Mouse (Mus musculus) hematopoietic stem cell, adult 5-6 weeks (primary cell): ENCODE measurements around the gene Snd1. TPM values are rescaled to one million over a fixed set of nuclear protein-coding genes. Genes with fewer than 3 reads are reported as not detected.

ENCODE experiments used
- ATAC-seq, 2 experiments: fragments of 125-278 bp in 1 of 2; replicated peaks in 1 of 2; 2 replicates each; pipeline ENCODE4 v1.8.0; 2016 to 2017; ENCODE audit warnings: inconsistent platforms in 2 of 2, mild to moderate bottlenecking in 2 of 2, moderate number of reproducible peaks in 2 of 2, low read depth in 1 of 2, moderate TSS enrichment in 1 of 2; ENCODE audit not compliant: low FRiP score in 2 of 2, poor library complexity in 2 of 2, severe bottlenecking in 2 of 2, insufficient read depth in 1 of 2, low TSS enrichment in 1 of 2
- total RNA-seq: library from RNA; stranded (forward); fragments of 172-1452, 232-1000 nt; gene quantifications from 2 replicates; pipeline ENCODE4 v1.2.3, GENCODE M21; 2017

Snd1 gene
- total RNA-seq, 1 experiment from 2014 or later: 229 TPM

DNA sequence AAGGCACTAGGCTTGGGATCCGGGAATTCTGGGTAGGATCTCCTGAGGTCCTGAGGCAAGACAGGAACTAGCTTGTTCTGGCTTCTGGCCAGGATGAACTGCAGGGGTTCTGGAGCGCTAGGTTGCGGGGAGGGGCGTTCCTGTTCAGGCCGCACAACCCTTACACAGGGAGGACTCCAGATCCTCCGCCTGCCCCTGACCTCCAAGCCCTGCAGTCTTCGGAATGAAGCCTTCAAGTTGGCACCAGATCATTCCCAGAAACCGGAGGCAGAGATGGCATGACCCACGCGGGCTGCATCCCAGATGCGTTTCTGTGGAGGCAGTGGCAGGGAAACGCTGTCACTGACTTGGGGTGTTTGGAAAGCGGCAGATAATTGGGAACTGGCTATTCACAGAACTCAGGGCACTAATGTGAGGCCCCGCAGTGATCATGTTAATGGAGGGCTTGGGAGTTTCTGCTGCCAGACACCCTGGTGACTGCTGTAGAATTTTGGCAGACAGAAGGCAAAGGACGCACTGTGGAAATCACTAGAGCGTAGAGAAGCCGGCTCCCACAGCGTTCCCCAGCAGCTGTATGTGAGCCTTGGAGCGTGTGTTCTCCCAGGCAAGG lies 457.5 kb downstream of the Snd1 start:
- ATAC-seq: 0 out of 4 replicates have a peak, but pooled peaks of 1 of the 2 experiments have one; percentile 14

DNA sequence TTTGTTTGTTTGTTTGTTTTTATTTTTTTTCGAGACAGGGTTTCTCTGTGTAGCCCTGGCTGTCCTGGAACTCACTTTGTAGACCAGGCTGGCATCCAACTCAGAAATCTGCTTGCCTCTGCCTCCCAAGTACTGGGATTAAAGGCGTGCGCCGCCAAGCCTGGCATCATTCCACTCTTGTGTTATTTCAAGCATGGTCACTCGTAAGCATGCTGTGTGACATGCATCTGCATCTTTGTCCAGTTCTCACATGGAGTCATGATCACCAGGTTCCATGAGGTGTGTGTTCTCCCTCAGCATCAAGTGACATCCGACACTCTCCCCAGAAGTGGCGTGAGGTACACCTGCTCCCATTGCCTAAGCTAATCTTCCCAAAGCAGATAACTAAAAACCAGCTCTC lies 460.8 kb downstream of the Snd1 start:
- no peak for ATAC-seq

DNA sequence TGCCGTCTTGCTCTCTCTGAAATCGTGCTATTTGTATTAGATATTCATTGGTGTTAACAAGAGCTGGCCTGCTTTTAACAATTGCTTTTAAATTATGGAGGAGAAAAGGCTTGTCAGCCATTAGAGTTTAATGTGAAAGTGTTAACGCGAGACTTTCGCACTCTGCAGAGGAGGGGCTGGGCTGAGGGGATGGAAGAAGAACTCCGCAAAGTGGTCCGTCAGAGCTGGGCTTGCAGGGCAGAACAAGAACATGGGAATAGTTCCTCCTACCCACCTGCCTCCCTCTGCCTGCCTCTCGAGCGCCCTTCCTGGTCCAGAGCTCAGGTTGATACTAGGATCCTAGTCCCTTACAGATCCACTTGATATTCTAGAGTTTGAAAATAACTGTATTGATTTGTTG lies 472.3 kb downstream of the Snd1 start:
- ATAC-seq: no peak

DNA sequence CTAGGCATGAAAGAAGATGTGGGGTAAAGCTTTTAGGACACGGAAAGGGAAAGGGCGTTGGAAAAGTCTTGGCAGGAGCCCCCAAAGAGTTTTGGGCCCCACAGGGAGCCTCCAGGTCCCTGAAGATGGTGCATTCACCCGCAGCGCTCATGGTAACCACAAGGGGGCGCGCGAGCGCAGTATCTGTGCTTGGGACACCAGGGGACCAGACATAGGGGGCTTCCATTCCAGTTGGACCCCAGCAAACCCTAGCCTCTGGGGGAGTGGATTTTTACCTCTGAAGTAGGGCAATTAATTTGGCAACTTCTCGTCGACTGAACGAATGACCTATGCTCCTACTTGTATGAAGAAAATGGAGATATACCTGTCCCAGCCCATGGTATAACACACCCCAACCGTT lies 474.3 kb downstream of the Snd1 start:
- ATAC-seq: peak; percentile 37 to 74; a peak in 2 of 4 replicates

DNA sequence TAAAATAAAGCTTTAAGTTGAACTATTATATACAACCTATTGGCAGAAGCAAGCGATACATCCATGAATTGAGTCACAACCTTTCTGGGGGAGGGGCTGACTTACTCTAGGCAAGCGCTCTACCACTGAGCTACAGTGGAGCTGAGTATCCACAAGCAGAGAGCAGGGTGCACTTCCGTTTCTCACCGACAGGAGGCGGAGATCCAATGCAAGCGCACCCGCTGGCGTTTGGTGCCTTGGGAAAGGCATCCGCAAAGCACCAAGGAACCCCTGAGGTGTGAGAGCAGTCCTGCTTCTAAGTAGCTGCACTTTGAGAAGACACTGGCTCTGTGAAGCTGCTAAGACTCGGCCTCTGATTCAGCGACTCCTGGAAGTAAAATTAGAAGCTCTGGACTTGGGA lies 480.6 kb downstream of the Snd1 start:
- 0 out of 4 replicates have a peak, but pooled peaks have one; percentile 27 to 48 for ATAC-seq

DNA sequence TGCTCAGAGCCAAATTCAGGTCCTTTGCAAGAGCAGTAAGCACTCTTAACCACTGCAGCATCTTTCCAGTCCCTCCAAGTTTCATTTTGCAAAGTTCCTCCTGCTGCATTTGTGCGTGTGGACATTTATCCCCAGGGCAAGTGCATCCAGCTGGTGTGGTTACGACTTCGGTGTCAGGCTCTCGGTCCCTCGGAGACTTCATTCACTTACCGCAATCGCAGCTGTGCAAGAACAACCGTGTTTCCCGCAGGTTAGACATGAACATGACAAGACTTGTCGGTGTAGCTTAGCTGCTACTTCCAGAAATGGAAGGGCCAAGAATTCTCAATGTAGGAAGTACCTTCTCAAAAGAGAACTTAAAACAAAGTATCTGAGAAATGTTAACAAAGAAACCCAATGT lies 482.5 kb downstream of the Snd1 start:
- ATAC-seq: no peak

DNA sequence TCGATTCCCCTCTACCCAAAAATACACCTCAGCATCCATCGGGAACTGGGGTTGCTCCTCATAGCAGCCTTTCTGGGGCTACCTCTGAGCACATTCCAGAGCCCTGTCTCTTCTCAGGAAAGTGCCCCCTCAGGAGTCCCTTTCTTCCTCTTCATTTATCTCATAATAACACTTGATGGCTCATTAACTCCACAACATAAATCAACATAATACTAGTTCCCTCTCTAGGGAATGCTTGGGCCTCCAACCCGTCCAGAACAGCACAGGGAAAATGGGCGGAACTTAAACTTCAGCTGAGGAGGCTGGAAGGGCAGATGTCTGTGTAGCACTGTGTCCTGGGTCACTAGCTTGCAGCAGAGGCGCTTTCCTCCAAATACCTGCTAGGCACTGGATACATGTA lies 488.2 kb downstream of the Snd1 start:
- no peak for ATAC-seq

DNA sequence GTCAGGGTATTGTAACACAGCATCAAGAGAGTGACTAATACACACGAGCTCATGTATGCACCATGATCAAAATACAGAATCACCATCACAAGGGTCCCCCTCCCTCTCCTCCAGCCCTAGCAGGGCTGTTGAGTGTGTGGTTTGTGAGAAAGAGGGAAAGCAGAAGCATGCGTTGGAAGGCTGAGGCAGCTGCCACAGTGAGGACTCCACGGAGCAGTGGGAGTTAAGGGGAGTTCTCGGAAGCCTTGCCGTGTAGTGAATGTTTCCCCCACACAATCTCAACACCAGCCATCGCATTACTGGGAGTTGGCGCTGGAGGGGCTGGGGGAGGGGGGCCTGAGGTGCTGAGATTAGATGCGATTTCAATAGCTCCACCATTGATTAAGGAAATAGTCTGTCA lies 490.3 kb downstream of the Snd1 start:
- no peak for ATAC-seq

DNA sequence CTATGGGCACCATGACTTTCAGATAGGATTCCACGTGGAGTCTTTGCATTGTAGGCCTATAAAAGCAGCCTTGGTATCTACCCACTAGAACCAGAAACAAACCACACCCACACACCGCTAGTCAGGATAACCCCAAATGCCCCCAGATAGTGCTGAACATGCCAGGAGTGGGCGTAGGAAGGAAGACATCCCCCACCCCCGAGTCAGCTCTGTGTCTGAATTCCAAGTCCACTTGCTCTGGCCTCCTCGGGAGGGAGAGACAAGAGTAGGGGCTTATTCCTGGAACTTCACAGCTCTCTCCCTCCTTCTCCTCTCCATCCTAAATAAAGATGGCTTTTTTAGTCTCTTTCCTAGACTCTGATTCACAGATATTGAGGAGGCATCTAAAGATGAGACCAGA lies 494.7 kb downstream of the Snd1 start:
- ATAC-seq: no peak

DNA sequence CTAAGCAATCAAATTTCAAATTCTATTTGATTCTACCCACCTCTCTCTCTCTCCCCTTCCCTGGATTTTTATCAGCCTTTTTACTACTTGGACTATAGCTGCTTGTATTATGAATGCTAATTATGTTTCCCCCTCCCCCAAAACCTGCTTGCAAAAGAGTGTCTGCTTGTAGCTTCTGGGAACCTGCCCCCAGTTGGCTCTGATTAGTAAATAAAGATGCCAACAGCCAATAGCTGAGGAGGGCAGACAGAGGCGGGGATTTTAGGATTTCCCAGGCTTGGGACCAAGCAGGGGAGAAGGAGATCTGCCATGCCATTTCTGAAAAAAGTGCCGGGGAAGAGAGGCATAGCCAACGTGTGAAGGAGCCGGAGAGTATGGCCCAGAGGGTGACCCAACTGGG lies 495.8 kb downstream of the Snd1 start:
- no peak for ATAC-seq

DNA sequence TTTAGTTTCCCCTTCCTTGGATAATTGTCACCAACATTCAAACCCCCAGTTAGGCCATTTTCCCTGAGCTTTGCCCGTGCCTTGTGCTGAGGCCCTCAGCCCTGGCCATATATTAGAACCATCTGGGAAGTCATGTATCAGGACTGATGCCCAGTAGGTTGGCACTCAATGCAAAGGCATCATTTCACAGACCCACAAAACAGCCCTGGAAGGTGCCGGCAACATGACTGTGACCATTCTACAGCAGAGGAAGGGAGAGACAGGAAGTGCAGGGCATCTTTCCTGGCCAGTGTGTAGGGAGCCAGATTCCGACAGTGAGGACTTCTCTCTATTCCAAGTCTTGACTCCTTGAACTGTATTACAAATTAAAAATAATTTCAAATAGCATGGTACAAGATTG lies 499.6 kb downstream of the Snd1 start:
- no peak for ATAC-seq

DNA sequence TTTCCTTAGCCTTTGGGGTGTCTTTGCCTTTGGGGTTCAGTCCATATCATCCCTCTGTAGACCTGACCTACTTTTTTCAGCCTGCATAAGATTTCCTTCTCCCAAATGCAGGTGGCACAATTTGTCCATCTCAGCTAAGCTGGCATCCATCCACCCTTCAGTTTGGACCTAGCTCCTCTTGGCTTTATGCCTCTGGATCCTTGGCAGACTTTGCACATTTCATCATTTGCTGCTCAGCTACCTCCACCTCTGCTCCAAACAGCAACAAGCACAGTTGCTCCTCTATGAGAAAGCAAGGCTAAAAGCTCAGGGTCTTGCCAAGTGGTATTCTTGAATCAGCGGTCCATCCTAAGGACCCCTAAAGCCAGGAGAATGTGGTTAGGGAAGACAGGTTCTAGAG lies 500.2 kb downstream of the Snd1 start:
- ATAC-seq: no peak

DNA sequence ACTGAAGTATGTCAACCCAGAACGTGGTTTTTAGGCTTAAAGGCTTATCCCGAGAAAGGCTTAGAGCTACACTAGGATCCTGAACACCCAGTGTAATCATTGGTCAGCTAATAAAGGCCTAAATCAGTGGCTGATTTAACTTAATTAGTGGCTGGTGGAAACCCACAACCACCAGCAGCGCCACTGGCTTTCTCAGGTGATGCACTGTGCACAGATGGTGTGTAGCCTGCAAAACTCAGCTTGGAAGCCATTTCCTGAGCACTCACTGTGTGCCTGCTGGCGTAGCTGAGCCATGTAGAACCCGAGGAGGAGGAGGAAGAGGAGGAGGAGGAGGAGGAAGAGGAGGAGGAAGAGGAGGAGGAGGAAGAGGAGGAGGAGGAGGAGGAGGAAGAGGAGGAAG lies 503.1 kb downstream of the Snd1 start:
- no peak for ATAC-seq

DNA sequence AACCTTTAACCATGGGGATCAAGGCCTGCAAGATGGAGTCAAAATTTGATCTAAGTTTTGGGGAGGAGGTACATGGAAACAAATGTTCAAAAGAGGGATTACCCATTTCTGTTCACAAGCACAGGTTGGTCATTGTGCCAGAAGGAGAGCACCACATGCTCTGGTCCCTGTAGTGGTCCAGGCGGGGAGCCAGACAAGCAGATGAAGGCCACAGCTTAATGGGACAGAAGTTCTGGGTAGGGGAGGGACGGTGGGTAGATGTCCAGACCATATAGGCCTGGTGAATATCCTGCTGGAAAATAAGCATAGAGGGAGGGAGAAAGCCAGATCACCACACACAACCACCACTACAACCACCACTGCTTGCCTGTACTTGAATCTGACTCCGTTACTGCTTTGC lies 503.9 kb downstream of the Snd1 start:
- no peak for ATAC-seq

DNA sequence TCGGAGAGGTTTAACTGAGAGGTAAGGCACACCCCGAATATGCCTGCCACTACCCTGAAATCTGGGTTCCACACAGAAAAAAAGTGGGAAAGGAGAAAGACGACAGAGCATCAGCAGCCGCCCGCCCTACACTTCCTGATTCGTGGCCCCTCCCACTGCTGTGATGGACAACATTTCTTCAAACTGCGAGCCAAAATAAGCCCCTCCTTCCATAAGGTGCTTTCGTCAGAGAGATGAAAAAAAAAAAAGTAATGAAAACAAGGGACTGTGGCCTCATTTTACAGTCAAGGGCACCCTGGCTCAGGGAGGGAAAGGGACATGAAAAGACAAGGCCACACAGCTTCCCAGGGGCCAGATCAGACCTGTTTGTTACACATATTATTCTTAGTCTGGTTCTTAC lies 504.6 kb downstream of the Snd1 start:
- ATAC-seq: no peak

DNA sequence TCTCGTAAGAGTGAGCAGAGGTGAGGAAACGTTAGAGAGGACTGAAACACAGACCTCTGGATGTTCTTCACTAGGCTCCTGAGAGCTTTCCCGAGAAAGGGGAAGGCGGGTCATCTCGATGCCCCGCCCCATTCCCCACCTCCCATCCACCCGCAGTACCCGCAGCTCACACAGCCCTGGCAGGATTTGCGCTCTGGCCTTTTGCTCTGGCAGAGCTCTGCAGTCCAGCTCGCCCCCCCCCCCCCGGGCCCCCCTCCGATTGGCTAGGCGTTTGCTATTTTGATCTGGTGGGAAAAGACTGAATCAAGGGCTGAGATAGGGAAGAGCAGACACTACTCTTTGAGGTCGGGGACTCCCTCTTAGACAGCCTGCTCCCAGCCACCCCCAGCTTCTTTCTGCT lies 505.3 kb downstream of the Snd1 start:
- no peak for ATAC-seq

DNA sequence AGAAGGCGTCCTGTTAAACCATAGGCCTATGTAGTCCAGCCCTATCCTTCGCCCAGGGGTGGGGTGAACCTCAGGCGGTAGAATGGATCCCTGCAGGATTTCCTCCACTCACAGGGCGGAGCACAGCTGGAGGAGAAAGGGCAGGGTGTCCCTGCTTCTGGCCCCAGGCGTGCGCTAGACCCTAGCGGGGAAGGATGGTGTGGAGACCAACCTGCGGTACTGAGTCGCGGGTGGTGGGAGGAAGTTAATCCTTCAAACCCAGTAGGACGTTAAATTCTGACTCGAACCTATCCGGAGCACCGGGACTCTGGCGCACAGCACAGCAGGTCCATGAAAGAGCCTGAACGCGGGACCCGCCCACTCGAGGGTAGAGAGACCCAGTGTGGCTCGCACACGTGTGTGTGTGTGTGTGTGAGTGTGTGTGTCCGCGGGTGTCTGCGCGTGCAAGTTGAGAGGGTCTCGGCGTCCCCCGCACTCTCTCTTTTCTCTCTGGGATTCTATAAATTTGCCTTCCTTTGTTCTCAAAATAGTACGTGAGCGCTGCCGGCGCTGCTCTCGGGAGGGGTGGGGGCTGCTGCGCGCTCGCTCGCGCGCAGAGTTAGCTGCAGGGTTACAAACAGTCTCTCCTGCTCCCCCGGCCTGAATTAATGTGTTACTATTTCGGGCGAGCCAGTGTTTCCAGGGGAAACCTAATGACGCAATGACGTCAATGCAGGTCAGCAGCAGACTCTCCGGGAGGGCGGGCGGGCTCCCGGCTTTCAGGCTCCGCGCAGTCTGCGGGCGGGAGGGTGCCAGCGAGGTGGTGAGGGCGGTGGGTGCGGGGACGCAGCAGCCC lies 506.0 kb downstream of the Snd1 start:
- 0 out of 4 replicates have a peak, but pooled peaks of 1 of the 2 experiments have one; percentile 18 for ATAC-seq

DNA sequence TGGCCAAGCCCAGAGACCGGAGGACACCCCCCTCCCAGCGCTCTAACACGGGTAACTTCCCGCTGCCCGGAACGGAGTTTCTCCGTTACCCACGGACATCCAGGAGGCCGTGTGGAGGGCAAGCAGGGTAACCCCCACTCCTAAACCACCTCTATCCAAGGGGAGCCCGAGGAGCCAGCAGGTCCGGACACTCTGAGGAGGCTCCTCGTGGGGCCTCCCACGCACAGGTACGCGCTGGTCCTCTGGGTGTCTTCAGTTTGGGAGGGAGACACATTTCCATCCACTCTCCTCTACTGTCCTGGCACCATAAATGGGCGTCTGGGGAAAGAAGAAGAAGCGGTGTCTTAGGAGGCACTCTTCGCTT lies 506.6 kb downstream of the Snd1 start:
- no peak for ATAC-seq
